Mouse (Mus musculus) heart, postnatal 10 days (tissue): ENCODE measurements around the gene Ift43. TPM values are rescaled to one million over a fixed set of nuclear protein-coding genes. Genes with fewer than 3 reads are reported as not detected.
A peak's percentile ranks its signal among the peaks of the same experiment; 100 is the strongest.

Source experiments
- DNase-seq, 2 experiments: peaks; one replicate each; pipeline ENCODE4 v3.0.0; 2021
- intact Hi-C: fragments of 180-260 bp; cut with DNase I; formaldehyde crosslinking; loops from one replicate; pipeline ENCODE4 v1.15.1; 2025
- total RNA-seq, 2 experiments: library from RNA; stranded (reverse); gene quantifications; 2 replicates each; pipeline ENCODE4 v1.2.3; 2021

Ift43 gene
- total RNA-seq, 2 experiments from 2014 or later, result 30.2 to 34.0 TPM

DNA sequence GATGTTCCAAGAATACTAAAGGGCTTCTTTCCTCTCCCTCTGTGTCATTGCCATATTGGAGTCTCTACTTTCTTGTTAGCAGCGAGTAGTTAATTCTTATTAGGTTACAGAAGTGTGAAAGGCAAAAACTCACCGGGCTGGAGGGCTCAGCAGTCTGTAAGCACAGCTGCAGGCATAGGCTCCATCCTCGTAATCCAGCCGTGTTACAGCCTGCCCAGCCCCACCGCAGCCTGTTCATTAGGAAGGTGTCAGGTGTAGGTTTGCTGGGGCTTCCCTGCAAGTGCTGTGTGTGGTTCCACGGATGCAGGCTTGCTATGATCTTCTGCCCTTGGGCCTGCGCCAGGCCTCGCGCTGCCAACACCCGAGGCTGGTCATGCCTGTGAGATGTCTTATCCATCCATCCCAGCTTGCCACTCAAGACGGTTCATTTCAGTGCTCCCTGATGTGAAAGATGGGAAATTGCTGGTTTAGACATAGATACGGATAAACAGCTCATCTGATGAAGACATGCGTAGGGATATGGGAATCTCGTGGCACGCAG, 34.0 kb downstream of the Ift43 start:
- DNase-seq, result no peak
- intact Hi-C loops, result no loop called here

DNA sequence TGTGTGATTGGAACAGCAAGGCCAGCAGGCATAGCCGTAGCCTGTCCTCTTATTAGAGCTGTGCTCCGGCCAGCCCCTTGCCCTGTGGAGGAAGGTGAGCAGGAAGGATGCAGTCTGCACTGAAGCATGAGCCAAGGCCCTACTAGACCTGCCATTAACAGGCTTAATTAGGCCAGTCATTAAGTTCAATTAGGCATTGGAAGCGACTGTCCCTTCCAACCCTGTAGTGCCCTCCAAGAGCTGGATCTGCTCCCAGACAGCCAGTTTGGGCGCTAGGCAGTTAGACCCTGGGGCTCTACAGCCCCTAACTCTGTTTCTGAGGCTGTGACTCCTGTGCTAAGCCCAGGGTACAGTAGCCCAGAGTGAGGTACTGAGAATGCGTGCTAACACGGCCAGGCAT, 41.7 kb downstream of the Ift43 start:
- intact Hi-C loops, result no loop called here
- no peak for DNase-seq

- peak; percentile 47 to 56 for DNase-seq
- intact Hi-C loops, result no loop called here
Observed at GRCm38 (mm10) chr12:86128122-86128521, 45.8 kb downstream of the Ift43 start.

GRCm38 (mm10) chr12:86129005-86129404, 46.7 kb downstream of the Ift43 start:
- intact Hi-C loops, result no loop called here
- no peak for DNase-seq

- intact Hi-C loops, result loop anchor here (10.0 kb wide), 1 partner anchor 175 kb away; no protein-coding TSS in a partner anchor
Observed at GRCm38 (mm10) chr12:86129696-86130095, 47.4 kb downstream of the Ift43 start.

DNA sequence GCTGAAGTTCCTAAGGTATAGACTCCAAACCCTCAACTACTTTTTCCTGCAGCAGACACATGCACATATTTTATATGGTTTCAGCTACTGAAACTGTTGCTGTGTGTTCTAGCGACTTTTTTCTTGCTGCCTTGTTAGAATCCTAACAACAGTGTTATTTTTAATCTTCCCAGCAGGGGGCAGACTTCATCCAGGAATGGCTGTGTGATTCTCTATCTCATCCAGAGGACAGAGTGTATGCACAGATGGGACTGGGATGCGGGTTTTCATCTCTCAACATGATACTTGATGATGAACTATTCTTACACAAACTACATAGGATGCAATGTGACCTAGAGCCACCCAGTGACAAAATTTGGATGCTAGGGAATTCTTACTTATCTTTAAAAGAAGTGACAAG, 50.5 kb downstream of the Ift43 start:
- peak; percentile 78 to 88 for DNase-seq
- intact Hi-C loops, result loop anchor here (1.0 to 10.0 kb wide), 3 partner anchors 172 to 482 kb away; no protein-coding TSS in a partner anchor

More at GRCm38 (mm10) chr12:86129696-86130095, 47.4 kb downstream of the Ift43 start:
- DNase-seq, result no peak

- intact Hi-C loops, result loop anchor here (10.0 kb wide), 1 partner anchor 169 kb away; no protein-coding TSS in a partner anchor
- no peak for DNase-seq
Observed at GRCm38 (mm10) chr12:86135691-86136090, 53.4 kb downstream of the Ift43 start.

DNA sequence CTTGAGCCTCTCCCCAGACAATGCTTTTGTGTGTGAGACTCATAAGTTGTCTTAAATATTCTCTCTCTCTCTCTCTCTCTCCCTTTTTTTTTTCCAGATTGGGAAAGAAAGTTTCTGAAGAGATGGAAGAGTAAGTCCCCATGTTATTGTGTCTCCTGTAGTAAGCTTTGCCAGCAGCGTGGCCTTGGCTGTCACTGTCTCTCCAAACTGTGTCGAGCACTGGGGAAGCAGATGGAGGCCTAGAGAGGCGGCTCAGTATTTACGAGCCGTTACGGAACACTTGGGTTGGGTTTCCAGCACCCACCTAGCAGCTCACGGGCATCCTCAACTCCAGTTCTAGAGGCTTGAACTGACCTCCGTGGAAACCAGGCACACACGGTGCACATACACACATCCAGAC, 56.4 kb downstream of the Ift43 start:
- intact Hi-C loops, result loop anchor here (10.0 kb wide), 1 partner anchor 166 kb away; no protein-coding TSS in a partner anchor

DNA sequence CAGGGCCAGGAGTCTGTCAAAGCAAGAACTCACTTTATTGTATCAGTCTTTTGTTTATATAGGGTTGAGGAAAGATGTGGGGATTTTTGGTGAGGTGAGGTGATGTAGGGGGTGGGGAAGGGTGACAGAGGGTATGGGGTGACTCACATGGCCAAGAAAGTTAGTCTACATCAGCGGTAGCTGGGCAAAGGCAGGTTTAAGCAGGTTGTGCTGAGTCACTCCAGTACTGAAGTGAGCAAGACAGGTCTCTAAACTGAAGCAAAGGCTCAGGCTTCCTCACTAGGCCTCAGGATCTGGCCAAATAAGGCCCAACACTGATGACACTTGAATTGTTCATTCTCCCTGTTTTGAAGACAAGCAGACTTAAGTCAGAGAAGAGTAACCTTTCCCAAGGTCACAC, 60.0 kb downstream of the Ift43 start:
- intact Hi-C loops, result no loop called here
- DNase-seq, result no peak

More for the DNA sequence above, 56.4 kb downstream of the Ift43 start:
- DNase-seq, result no peak

- DNase-seq, result no peak
- intact Hi-C loops, result no loop called here
Observed at GRCm38 (mm10) chr12:86146246-86146645, 63.9 kb downstream of the Ift43 start.

DNA sequence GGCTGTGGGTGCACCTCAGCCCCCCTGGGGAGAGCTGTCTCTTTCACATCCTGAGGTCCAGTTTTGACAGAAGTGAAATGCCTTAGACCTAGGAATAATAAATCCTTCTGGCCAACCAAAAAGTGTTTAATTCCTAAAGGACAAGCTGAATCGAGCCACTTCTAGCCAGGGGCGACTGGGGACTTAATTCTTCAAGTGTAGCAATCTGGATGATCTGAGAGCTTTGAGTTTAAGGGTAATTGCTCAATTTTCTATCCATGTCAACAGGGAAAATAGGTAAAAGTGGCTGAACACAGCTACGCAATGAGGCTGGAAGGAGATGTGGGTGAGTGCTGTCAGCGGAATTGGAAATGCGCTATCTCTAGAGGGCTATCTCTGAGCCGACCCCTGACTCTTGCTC, 65.9 kb downstream of the Ift43 start:
- intact Hi-C loops, result no loop called here
- DNase-seq, result no peak

DNA sequence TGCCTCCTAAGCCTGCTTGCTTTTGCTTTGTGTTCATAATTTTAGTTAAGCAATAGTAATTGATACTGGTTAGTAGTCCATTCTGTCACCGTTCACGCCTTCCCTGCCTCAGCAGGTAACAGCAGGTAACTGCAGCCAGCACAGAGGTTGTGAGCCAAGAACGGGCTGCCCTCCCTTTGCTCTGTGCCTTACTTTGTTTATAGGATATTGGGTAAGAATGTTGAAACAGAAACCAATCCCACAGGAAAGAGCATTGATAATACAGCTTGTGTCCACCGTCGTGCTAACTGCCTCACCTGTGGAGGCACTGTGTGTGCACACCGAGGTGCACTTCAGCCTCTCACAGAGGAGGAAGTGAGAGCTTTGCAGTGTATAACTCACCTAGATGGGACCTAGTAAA, 66.7 kb downstream of the Ift43 start:
- no peak for DNase-seq
- intact Hi-C loops, result no loop called here

- intact Hi-C loops, result no loop called here
- no peak for DNase-seq
Observed at GRCm38 (mm10) chr12:86151941-86152340, 69.6 kb downstream of the Ift43 start.

DNA sequence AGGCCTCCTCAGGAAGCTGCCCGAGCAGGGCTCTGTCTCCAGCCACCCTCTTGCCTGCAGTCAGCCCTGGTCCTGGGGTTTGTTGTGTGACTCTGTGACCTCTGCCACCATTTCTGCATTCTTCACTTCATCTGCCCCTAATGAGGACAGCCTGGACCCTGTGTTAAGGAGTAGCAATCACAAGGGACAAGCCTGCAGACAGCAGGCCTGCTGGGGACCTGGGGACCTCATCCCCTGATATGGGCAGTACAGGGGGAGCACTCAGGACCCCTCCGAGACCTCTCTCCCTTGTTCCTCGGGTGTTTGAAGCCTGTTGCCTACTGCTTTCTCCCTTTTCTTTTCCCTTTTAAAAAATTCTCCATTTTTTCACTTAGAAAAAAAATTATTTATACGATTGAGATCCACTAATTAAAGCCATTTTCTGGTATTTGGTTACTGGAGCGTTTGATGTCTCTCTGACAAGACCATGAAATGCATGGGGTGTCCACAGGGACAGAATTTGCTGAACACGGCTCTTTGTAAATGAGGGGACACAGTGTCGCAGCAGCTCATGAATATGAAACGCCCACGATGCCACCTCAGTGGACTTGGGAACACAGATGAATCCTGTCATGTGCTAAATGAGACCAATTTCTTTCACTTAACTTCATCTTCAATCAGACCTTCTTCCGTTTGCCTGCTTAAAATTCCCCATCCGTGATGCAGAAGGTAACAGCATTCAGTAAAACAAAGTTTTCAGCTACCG, 71.0 kb downstream of the Ift43 start:
- intact Hi-C loops, result no loop called here

GRCm38 (mm10) chr12:86155176-86155575, 72.8 kb downstream of the Ift43 start:
- no peak for DNase-seq
- intact Hi-C loops, result no loop called here

More for the DNA sequence above, 71.0 kb downstream of the Ift43 start:
- DNase-seq, result no peak

DNA sequence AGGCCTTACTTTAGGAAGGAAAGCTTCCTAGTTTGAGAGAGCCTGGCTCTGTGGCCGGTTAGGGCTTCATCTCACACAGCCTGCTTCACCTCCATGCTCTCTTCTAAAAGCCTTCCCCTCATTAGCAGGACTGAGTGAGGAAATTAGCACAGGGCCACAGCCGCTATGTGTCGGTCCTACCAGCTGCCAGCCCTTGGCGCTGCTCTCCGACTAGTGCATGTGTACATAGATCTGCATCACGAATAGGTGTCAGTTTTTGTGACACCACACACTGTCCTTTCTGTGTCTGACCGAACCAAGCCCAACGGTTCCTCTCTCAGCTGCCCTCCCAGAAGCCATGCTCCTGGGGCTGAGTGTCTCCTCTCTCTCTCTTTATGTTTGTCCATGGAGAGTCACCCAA, 74.8 kb downstream of the Ift43 start:
- DNase-seq, result no peak
- intact Hi-C loops, result no loop called here

- peak; percentile 40 to 61 for DNase-seq
- intact Hi-C loops, result no loop called here
Observed at GRCm38 (mm10) chr12:86157894-86158444, 75.6 kb downstream of the Ift43 start.

DNA sequence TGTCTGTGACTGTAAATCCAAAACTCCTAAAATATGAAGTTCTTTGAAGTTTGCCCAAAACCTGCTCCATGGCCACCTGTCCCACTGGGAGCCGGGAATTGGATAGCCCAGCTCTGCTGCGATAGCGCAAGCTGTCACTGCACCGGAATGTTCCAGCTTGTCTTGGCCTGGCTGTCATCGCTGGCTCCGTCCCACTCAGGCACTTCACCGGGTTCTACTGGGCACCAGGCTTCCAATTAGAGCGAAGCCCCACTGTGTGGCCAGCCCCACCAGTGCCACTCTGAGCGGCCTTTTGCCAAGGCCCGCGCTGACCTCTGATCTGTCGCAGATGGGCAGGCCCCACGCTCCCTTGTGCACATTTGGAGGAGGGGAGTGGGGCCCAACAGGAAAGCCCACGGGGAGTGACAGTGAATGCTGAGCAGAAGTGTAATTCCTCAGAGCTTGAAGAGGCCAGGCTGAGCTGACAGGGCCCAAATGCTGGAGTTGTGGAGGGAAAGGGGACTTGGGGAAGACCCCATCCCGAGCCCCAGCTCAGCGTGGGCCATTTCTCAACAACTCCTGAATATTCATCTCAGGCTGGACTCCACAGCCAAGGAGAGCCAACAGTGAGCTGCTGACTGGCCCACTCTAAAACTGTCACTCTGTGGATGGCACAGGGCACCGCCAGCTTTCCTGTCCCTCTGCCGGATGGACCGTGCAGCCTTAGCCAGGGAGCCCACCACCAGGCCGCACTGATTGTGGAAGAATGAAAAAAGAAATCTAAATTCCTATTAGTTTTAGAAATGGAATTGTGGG, 76.5 kb downstream of the Ift43 start:
- intact Hi-C loops, result no loop called here
- DNase-seq, result peak; percentile 81 to 85

- intact Hi-C loops, result no loop called here
- no peak for DNase-seq
Observed at GRCm38 (mm10) chr12:86161436-86161835, 79.1 kb downstream of the Ift43 start.

- intact Hi-C loops, result no loop called here
- DNase-seq, result no peak
Observed at GRCm38 (mm10) chr12:86161942-86162341, 79.6 kb downstream of the Ift43 start.
